Mouse (Mus musculus) hematopoietic stem cell, adult 5-6 weeks (primary cell): ENCODE data around the gene Neil1. TPM values are rescaled to one million over a fixed set of nuclear protein-coding genes. Genes with fewer than 3 reads are reported as not detected.
A peak's percentile ranks its signal among the peaks of the same experiment; 100 is the strongest.

Source experiments
- ATAC-seq, 2 experiments: fragments of 125-278 bp in 1 of 2; replicated peaks in 1 of 2; 2 replicates each; pipeline ENCODE4 v1.8.0; 2016 to 2017; ENCODE audit warnings: inconsistent platforms in 2 of 2, mild to moderate bottlenecking in 2 of 2, moderate number of reproducible peaks in 2 of 2, low read depth in 1 of 2, moderate TSS enrichment in 1 of 2; ENCODE audit not compliant: low FRiP score in 2 of 2, poor library complexity in 2 of 2, severe bottlenecking in 2 of 2, insufficient read depth in 1 of 2, low TSS enrichment in 1 of 2
- total RNA-seq: library from RNA; stranded (forward); fragments of 172-1452, 232-1000 nt; gene quantifications from 2 replicates; pipeline ENCODE4 v1.2.3, GENCODE M21; 2017

The Neil1 gene
- total RNA-seq, 1 experiment from 2014 or later = 4.1 TPM

GRCm38 (mm10) chr9:57143212-57143611 lies 4.9 kb downstream of the Neil1 start:
- ATAC-seq = no peak

- ATAC-seq = no peak
Measured at GRCm38 (mm10) chr9:57141417-57142353, 6.4 kb downstream of the Neil1 start.

DNA sequence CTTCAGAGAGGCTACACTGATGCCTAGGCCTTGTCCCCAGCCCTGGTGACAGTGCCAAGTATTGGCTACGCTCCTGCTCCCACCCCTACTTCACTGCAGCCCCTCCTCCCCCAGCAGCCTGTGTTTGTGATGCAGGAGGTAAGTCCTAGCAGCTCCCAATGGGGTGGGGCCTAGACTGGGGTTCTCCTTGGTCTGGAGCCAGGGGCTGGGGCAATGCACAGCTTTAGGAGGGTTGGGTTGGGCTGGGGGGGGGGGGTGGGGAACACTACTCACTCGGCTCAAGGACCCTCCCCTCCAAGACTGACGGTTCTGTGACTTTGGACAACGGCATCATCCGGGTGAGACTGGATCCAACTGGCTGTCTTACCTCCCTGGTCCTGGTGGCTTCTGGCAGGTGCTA lies 8.5 kb downstream of the Neil1 start:
- no peak for ATAC-seq

GRCm38 (mm10) chr9:57139110-57139509 lies 9.0 kb downstream of the Neil1 start:
- no peak for ATAC-seq

DNA sequence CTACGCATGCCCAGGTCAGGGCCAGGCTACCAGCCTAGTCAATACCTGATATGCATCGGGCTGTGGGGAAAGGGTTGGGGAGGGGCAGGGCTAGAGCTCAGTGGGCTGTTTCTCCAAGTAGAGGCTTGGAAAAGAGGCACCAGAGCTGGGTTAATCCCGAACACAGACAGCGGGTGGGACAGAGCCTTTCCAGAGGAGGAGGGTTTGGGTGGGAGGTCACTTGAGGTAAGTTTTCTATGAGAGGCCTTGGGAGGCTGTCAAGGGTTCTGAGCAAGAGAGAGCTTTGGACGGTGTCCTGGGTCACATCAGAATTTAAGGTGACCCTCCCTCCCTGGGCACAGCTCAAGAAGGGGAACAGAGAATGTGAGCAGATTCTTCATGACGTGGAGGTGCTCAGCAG lies 9.6 kb downstream of the Neil1 start:
- ATAC-seq = no peak

DNA sequence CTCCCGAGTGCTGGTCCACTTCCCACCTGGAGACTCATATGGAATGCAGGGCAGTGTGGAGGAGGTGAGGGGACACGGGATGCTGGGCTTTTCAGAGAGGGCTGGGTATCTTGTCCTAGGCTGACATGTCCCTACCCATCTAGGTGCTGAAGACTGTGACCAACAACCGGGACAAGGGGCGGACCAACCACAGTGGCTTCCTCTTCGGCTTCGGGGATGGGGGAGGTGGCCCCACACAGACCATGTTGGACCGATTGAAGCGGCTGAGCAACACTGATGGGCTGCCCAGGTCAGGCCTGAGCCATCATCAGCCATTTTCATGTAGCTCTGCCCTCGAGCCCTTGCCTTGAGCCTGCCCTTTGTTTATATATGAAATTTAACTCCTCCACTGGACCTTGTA lies 10.3 kb downstream of the Neil1 start:
- ATAC-seq = no peak

- no peak for ATAC-seq
Measured at GRCm38 (mm10) chr9:57137246-57137645, 10.9 kb downstream of the Neil1 start.

DNA sequence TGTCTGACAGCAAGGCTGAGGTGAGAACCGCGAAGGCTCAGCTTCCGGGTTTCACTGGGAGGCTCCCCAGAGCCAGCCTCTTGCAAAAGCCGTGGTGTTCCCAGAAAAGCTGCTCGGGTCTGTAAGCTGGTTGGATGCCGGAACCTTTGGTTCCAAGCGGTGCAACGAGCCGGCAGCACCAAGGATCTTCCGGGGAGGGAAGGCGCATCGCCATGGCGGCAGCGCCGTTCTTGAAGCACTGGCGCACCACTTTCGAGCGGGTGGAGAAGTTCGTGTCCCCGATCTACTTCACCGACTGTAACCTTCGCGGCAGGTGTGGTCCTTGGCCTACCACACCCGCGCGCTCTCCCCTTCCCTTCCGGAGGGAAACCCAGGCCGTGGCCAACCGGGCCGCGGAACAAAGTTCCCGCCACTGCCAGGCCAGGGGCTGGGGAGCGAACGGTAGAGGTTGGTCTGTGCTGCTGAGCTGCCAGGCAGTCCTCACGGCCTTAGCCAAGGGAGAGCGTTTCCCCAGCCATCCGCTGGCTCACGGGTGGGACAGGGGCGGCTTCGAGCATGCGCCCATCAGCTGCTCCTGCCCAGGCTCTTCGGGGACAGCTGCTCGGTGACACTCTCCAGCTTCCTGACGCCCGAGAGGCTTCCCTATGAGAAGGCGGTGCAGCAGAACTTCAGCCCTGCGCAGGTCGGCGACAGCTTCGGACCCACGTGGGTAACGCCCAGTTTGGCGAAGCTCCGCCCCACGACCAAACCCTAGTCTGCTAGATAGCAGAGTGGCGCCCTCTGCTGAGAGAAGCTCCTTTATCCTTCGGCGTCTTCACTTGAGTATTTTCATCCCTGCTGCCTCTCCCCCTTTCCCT lies 17.3 kb downstream of the Neil1 start, which contains the start of gene Man2c1:
TSS of gene Man2c1 (plus strand) at position 114 of the 857 bp plus-strand sequence.
- ATAC-seq = peak; percentile 87 to 90

DNA sequence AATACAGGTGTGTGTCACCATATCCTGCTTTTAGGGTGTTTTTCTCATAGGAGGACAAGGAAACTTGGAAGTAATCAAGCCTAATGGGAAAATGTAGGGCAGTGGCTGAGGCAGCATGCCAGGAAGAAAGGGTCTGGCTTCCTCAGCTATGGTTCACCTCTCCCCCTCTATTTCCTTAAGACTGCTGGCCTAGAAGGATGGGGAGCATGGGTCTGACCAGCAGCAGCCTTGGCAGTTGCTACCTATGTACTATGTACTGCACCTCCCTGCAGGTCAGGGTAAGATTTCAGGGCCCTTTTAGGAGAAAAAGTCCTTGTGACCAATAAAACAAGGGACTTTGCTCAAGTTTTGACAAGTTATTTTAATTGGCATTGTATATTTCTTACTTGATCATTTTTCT lies 18.5 kb downstream of the Neil1 start:
- ATAC-seq = no peak

- no peak for ATAC-seq
Measured at GRCm38 (mm10) chr9:57117261-57117755, 30.8 kb downstream of the Neil1 start.

Other genes with a start within 250 kb of the Neil1 start
- gene Snx33, start 219.9 kb downstream of the Neil1 start, total RNA-seq = 10.6 and 12.8 TPM in 2 replicates
- 78.7 and 87.2 TPM in 2 replicates for gene Imp3, start 210.8 kb downstream of the Neil1 start, total RNA-seq
- gene Snupn, start 197.4 kb downstream of the Neil1 start, total RNA-seq = 3.8 and 7.8 TPM in 2 replicates
- 10.4 and 18.1 TPM in 2 replicates for gene Ptpn9, start 153.4 kb downstream of the Neil1 start, total RNA-seq
- 122 and 136 TPM in 2 replicates for gene Sin3a, start 76.3 kb downstream of the Neil1 start, total RNA-seq
- gene Man2c1, start 17.6 kb downstream of the Neil1 start, total RNA-seq = 42.8 and 58.5 TPM in 2 replicates
- gene Commd4, start 10.0 kb upstream of the Neil1 start, total RNA-seq = 50.9 and 121 TPM in 2 replicates
- not detected in 2 replicates for gene Trcg1, start 88.3 kb upstream of the Neil1 start, total RNA-seq
- gene 1700017B05Rik, start 114.3 kb upstream of the Neil1 start, total RNA-seq = 26.4 and 32.4 TPM in 2 replicates